ENCODE assay signal across 8 mouse cellular contexts in the genomic region with DNA sequence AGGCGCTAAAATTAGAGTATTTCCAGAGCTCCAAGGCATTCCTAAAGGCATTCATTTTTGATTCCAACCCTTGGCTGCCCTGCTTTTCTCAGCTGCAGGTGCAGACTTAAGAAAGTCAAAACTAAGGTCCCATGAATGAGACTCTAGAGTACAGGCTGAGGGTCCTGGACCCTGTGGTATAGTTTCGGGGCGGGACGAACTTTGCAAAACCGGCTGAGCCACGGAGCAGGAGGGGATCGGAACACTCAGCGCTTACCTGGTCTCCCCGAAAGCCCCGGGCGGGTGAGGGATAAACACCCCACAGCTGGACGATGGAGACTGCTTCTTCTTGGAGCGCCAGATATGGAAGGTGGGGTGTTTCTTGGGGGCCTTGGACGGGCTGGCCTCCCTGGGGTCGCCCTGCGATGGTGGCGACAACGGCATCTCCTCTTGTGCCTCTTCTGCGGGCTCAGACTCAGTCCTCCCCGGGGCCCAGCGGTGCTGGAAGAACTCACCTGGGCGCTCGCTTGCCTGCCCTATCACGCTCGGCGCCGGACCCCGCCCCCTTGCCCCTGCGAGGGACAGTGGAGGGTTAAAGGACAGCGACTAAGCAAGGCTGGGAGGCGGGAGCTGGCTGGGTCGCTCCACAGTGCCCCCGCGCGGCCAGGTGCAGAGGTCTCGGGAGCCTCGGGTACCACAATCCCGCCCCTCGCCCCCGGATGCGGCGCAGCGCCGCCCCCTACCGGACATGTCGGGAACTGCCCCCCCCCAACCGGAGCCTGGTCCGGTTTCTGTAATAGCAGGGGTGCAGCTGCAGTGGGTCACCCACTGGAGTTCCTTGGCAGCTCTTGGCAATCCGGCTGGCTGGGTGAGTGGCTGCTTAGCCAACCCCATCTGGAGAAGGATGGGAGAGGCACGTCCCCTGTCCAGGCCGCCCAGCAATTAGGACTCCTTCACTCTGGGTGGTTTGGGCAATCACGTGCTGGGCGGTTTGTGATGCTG. TPM values are rescaled to one million over a fixed set of nuclear protein-coding genes. Genes with fewer than 3 reads are reported as not detected.
A peak's percentile ranks its signal among the peaks of the same experiment; 100 is the strongest.
DNase-seq lines count a peak whose midpoint lies in the region; ATAC-seq and TF ChIP-seq lines count a peak whose summit lies in the region.

TSS of gene Crybg1 (minus strand) at position 517 of the 981 bp plus-strand sequence.

- no peaks in the 10 kb centered on the region for H3K9me3 ChIP-seq in E14TG2a.4 (ENCODE audit: low read length)
- no peaks in the 10 kb centered on the region for H3K9me3 ChIP-seq in embryonic facial prominence, embryonic 15.5 days (replicated peaks)

- WGBS in embryonic facial prominence, embryonic 15.5 days, result 2% methylated on average over 49 of the region's 53 CpGs

- peak; percentile 34 to 46 for DNase-seq in adrenal gland, postnatal 4 days (ENCODE audit: low spot score in 2 of 2)
- DNase-seq in heart, postnatal 10 days, result peak; percentile 27 to 45
- DNase-seq in kidney, postnatal 4 days, result peak; percentile 87 to 90
- DNase-seq in lung, postnatal 25 days (ENCODE audit: low spot score), result peak; percentile 46
- DNase-seq in retina, embryonic 14.5 days (ENCODE audit: low spot score), result peak; percentile 75
- peak; percentile 87 to 88 for DNase-seq in urinary bladder, adult 18-20 months (ENCODE audit: low spot score in 2 of 2)

- H3K27me3 ChIP-seq in E14TG2a.4 (ENCODE audit: insufficient read depth, low read length), result peaks cover 27% of the 10 kb centered on the region
- H3K27me3 ChIP-seq in embryonic facial prominence, embryonic 15.5 days, result no peaks in the 10 kb centered on the region

- H3K4me2 ChIP-seq in embryonic facial prominence, embryonic 15.5 days (replicated peaks), result peak within 1 kb of the TSS; percentile 76

- intact Hi-C loops in heart, postnatal 10 days (cut with DNase I), result no loop called here

- H3K27ac ChIP-seq in embryonic facial prominence, embryonic 15.5 days (replicated peaks), result no peak within 1 kb of the TSS

- no peaks in the 10 kb centered on the region for H3K36me3 ChIP-seq in E14TG2a.4 (ENCODE audit: insufficient read depth, low read length)
- no peaks in the 10 kb centered on the region for H3K36me3 ChIP-seq in embryonic facial prominence, embryonic 15.5 days

- H3K9ac ChIP-seq in embryonic facial prominence, embryonic 15.5 days, result no peak within 1 kb of the TSS

- peak; percentile 68 for TF ChIP-seq CTCF in E14TG2a.4 (conservative IDR thresholded peaks at IDR 0.05; ENCODE audit: low read length)

- peak within 1 kb of the TSS; percentile 82 for H3K4me3 ChIP-seq in E14TG2a.4 (replicated peaks; ENCODE audit: low read length)
- H3K4me3 ChIP-seq in embryonic facial prominence, embryonic 15.5 days (replicated peaks), result peak within 1 kb of the TSS; percentile 45

- peak; percentile 71; the same call in 1 of the 2 replicates for ATAC-seq in embryonic facial prominence, embryonic 15.5 days (ENCODE audit: insufficient number of reproducible peaks, low FRiP score, low TSS enrichment, low read depth)

- peaks cover 7% of the 10 kb centered on the region for H3K4me1 ChIP-seq in E14TG2a.4 (replicated peaks; ENCODE audit: low read depth, low read length)
- peaks cover 8% of the 10 kb centered on the region; the same call in 1 of the 2 replicates for H3K4me1 ChIP-seq in embryonic facial prominence, embryonic 15.5 days

RNA-seq across cellular contexts. Expression of gene Crybg1, which starts in this region (rescaled TPM):
- total RNA-seq in adrenal gland, postnatal 4 days (2021), result 1 to 10 TPM; 3.0 to 4.3 TPM
- 4.6 and 5.0 TPM in 2 replicates for polyA plus RNA-seq in embryonic facial prominence, embryonic 15.5 days (2015; fragmentation: Nextera tagmentation; extraction: Ambion mirVana)
- total RNA-seq in heart, postnatal 10 days (2021), result 1 to 10 TPM; 1.8 to 2.1 TPM

Comparison
In these comparisons a context has a peak if more than half of its experiments do, and no peak if none do; other contexts are left out.
1. DNase-seq: peak in every context shown above with its lines; median percentile 88 in kidney, postnatal 4 days; 88 in urinary bladder, adult 18-20 months; 75 in retina, embryonic 14.5 days; 46 in lung, postnatal 25 days; 40 in adrenal gland, postnatal 4 days; 36 in heart, postnatal 10 days.